Mouse (Mus musculus): ENCODE measurements at regions not wholly inside any gene's neighbourhood (a gene's known extent, or its start where the extent isn't known, plus 50 kb on each side); places are given as distances from the start of the nearest gene placed in this dataset.

DNA sequence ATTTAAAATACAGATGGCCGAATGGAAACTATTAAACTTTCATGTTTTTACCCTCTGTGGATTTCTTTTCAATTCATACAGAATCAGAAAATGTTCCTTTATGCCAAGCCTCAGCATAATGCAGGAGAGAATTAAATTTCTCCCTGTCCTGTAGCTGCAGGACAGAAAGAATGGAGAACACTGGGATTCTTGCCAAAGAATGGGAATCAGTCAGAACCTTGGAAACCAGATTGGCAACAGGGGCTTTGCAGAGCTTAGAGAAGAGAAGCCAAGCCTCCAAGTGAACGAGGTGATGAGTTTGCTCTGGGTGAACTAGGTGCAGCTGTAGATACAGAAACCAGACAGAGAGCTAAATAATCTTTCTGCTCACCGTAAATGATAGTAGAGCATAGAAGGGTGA, 64.6 kb downstream of the Npy5r start:
- Histone ChIP-seq H3K4me1 (ENCODE audit: control insufficient read depth, insufficient read depth, low read length) (no peaks in the 10 kb centered on the region), H3K4me2 (replicated peaks; ENCODE audit: low read depth, low read length, severe bottlenecking) (no peak overlapping the region), H3K4me3 (replicated peaks; ENCODE audit: low read length) (no peak overlapping the region), H3K27me3 (ENCODE audit: control insufficient read depth, insufficient read depth, low read length) (no peaks in the 10 kb centered on the region), H3K9ac (ENCODE audit: low read depth, low read length, severe bottlenecking) (no peak overlapping the region), H3K27ac (replicated peaks; ENCODE audit: low read depth, low read length) (no peak overlapping the region), H3K36me3 (ENCODE audit: control insufficient read depth, insufficient read depth, low read length) (no peaks in the 10 kb centered on the region), H3K9me3 (ENCODE audit: control insufficient read depth, low read length) (no peaks in the 10 kb centered on the region)
- 46% methylated on average over 3 of the region's 3 CpGs for WGBS
- ATAC-seq (ENCODE audit: low FRiP score, low read depth) (no peak), DNase-seq (ENCODE audit: low spot score) (peak; percentile 47)
- no peak for TF ChIP-seq POLR2A (IDR thresholded peaks at IDR 0.05; ENCODE audit: borderline replicate concordance, extremely low read depth, insufficient read depth, insufficient read length)

DNA sequence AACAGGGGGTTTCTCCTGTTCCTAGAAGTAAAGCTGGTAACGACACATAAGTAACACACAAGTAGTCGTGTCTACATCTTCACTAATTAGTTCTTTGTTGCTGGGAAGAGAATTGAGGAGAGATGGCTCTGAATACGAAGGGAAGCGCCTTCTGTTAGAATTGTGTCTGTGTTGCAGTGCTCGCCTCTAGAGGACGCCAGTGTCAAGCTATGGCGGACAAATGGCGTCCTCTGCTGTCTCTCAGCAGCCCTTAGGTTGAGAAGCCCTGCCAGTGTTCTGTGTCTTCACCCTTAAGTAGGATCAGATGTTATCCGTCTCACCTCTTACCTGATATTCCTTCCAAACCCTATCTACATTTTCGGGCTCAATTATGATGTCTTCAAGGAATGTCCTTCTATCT, 64.1 kb downstream of the Npy5r start:
- Histone ChIP-seq H3K4me1 (ENCODE audit: control insufficient read depth, insufficient read depth, low read length) (no peaks in the 10 kb centered on the region), H3K9me3 (ENCODE audit: control insufficient read depth, low read length) (no peaks in the 10 kb centered on the region), H3K4me3 (replicated peaks; ENCODE audit: low read length) (no peak overlapping the region), H3K36me3 (ENCODE audit: control insufficient read depth, insufficient read depth, low read length) (no peaks in the 10 kb centered on the region), H3K9ac (ENCODE audit: low read depth, low read length, severe bottlenecking) (no peak overlapping the region), H3K27ac (replicated peaks; ENCODE audit: low read depth, low read length) (no peak overlapping the region), H3K27me3 (ENCODE audit: control insufficient read depth, insufficient read depth, low read length) (no peaks in the 10 kb centered on the region), H3K4me2 (replicated peaks; ENCODE audit: low read depth, low read length, severe bottlenecking) (no peak overlapping the region)
- ATAC-seq (ENCODE audit: low FRiP score, low read depth) = no peak
- TF ChIP-seq POLR2A (IDR thresholded peaks at IDR 0.05; ENCODE audit: borderline replicate concordance, extremely low read depth, insufficient read depth, insufficient read length) = no peak
- no peak for DNase-seq (ENCODE audit: low spot score)
- WGBS = 63% methylated on average over 10 of the region's 10 CpGs
